Mouse (Mus musculus): Measurements from ENCODE around the gene Ctr9. TPM values are rescaled to one million over a fixed set of nuclear protein-coding genes. Genes with fewer than 3 reads are reported as not detected.

Ctr9 gene
- polyA plus RNA-seq, 1 experiment from 2014 or later = 33.8 TPM

DNA sequence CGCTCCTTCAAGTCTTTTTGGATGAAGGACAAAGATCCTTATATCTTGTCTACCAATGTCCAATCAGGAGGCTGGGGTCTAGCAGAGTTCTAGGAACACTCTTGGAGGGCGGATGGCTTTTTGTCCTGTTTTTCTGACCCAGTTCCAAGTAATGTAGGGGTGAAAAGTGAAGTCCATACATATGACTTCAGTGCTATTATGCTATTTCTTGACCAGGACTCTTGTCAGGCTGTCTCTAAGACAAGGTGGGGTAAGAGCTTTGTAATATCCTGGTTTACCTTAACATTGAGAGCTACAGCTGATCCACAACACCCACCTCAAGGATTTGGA, 41.4 kb downstream of the Ctr9 start:
- Histone ChIP-seq H3K27ac (ENCODE audit: low read length) (no peak overlapping the region), H3K9me3 (ENCODE audit: low read length) (no peaks in the 10 kb centered on the region), H3K4me1 (ENCODE audit: insufficient read depth, low read depth, low read length) (no peaks in the 10 kb centered on the region), H3K9ac (replicated peaks; ENCODE audit: low read depth) (no peak overlapping the region), H3K27me3 (replicated peaks; ENCODE audit: insufficient read depth, low read length) (no peaks in the 10 kb centered on the region), H3K4me2 (replicated peaks; ENCODE audit: low read depth, low read length) (no peak overlapping the region), H3K4me3 (ENCODE audit: low read depth, low read length) (no peak overlapping the region), H3K36me3 (ENCODE audit: insufficient read depth, low read length) (peaks cover 60% of the 10 kb centered on the region)
- TF ChIP-seq EP300 (IDR thresholded peaks at IDR 0.05) = no peak
- no peak for TF ChIP-seq CTCF (IDR thresholded peaks at IDR 0.05)
- no peak for ATAC-seq
- 94% methylated on average over 2 of the region's 2 CpGs for WGBS
- DNase-seq (ENCODE audit: low spot score) = no peak

DNA sequence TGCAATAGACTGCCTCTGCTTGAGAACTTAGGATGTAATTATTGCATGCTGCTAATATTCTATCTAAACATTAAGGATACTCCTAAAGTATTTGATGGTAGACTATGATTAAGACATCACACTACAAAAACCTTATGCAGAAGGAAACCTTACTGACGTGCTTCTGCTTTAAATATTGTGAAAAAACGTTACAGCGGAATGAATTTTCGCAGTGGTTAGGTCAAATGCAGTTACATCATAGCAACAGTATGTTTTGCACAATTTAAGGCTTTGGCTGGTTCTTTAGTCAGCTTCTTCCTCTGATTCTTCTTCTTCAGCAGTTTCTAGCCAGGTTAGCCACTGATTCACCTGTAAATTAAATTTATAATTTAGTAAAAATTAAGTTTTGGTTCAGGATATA, 43.7 kb downstream of the Ctr9 start:
- Histone ChIP-seq H3K9ac (replicated peaks; ENCODE audit: low read depth) (no peak overlapping the region), H3K36me3 (ENCODE audit: insufficient read depth, low read length) (peaks cover 80% of the 10 kb centered on the region), H3K4me2 (replicated peaks; ENCODE audit: low read depth, low read length) (no peak overlapping the region), H3K27ac (ENCODE audit: low read length) (no peak overlapping the region), H3K4me1 (ENCODE audit: insufficient read depth, low read depth, low read length) (no peaks in the 10 kb centered on the region), H3K4me3 (ENCODE audit: low read depth, low read length) (no peak overlapping the region), H3K27me3 (replicated peaks; ENCODE audit: insufficient read depth, low read length) (no peaks in the 10 kb centered on the region), H3K9me3 (ENCODE audit: low read length) (no peaks in the 10 kb centered on the region)
- 83% methylated on average over 4 of the region's 4 CpGs for WGBS
- DNase-seq (ENCODE audit: low spot score) (no peak), ATAC-seq (no peak)
- TF ChIP-seq EP300 (IDR thresholded peaks at IDR 0.05) (no peak), CTCF (IDR thresholded peaks at IDR 0.05) (no peak)

DNA sequence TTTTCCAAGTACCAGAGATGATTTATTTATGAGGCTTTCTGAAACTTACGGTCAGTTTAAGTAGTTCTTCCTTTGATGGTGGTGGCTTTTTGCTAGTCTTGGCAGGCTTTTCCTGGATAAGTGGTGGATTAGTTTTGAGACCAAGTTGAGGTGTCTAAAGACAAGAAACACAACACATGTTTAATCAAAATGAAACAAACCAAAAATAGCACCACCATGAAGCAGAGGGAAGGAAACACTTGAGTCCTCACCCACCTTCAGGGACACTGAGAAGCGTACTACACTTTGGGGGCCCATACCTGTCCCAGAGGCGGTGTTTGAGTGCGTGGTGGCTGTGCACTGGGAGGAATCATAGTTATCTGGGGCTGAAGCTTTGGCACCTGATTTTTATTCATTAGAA, 46.5 kb downstream of the Ctr9 start:
- Histone ChIP-seq H3K9me3 (ENCODE audit: low read length) (no peaks in the 10 kb centered on the region), H3K4me3 (ENCODE audit: low read depth, low read length) (no peak overlapping the region), H3K27ac (ENCODE audit: low read length) (no peak overlapping the region), H3K27me3 (replicated peaks; ENCODE audit: insufficient read depth, low read length) (no peaks in the 10 kb centered on the region), H3K4me1 (ENCODE audit: insufficient read depth, low read depth, low read length) (no peaks in the 10 kb centered on the region; the same call in 1 of the 2 replicates), H3K36me3 (ENCODE audit: insufficient read depth, low read length) (peaks cover 86% of the 10 kb centered on the region), H3K9ac (replicated peaks; ENCODE audit: low read depth) (no peak overlapping the region), H3K4me2 (replicated peaks; ENCODE audit: low read depth, low read length) (no peak overlapping the region)
- DNase-seq (ENCODE audit: low spot score) = no peak
- no peak for ATAC-seq
- 82% methylated on average over 4 of the region's 4 CpGs for WGBS
- TF ChIP-seq CTCF (IDR thresholded peaks at IDR 0.05) = no peak
- TF ChIP-seq EP300 (IDR thresholded peaks at IDR 0.05) = no peak

DNA sequence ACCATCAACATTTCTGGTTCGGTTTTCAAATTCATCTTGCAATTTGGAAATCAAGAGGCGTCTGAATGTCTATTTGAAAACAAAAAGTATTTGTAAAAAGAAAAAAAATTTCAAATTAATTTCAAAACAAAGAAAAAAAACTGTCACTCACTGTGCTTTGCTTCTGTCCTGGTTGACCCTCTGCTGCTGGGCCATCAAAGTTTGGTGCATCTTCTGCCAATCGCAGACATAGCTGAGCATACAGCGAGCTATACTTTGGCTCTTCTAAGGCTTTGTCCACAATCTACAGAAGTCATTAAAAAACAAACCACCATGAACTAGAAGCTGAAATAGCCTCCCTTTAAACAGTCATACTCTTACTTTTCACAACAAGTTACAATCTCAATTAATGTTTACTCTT, 49.5 kb downstream of the Ctr9 start:
- no peak for DNase-seq (ENCODE audit: low spot score)
- Histone ChIP-seq H3K4me2 (replicated peaks; ENCODE audit: low read depth, low read length) (no peak overlapping the region), H3K27me3 (replicated peaks; ENCODE audit: insufficient read depth, low read length) (no peaks in the 10 kb centered on the region), H3K27ac (ENCODE audit: low read length) (no peak overlapping the region), H3K36me3 (ENCODE audit: insufficient read depth, low read length) (peaks cover 67% of the 10 kb centered on the region), H3K4me3 (ENCODE audit: low read depth, low read length) (no peak overlapping the region), H3K9me3 (ENCODE audit: low read length) (no peaks in the 10 kb centered on the region), H3K4me1 (ENCODE audit: insufficient read depth, low read depth, low read length) (no peaks in the 10 kb centered on the region; the same call in 1 of the 2 replicates), H3K9ac (replicated peaks; ENCODE audit: low read depth) (no peak overlapping the region)
- TF ChIP-seq CTCF (IDR thresholded peaks at IDR 0.05) (no peak), EP300 (IDR thresholded peaks at IDR 0.05) (no peak)
- 90% methylated on average over 4 of the region's 4 CpGs for WGBS
- ATAC-seq = no peak

DNA sequence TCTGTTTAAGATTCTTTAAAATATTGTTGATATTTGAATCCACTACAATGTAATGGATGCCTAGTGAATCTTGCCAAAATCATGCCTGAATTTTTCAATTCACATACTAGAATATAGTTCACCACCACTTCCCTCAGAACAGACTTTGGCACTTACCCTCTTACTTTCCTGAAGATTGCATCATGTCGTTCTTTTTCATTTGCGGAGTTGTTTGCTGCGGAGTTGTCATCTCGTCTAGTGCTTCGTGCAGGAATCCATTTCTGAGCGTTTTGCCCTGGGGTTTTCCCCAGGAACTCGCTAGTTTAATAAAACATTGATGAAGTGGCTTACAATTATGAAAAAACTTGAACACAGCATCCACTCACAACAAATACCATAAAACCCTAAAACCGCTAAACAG, 51.3 kb downstream of the Ctr9 start:
- no peak overlapping the region for H3K4me3 ChIP-seq (ENCODE audit: low read depth, low read length)
- WGBS = 44% methylated on average over 8 of the region's 8 CpGs

DNA sequence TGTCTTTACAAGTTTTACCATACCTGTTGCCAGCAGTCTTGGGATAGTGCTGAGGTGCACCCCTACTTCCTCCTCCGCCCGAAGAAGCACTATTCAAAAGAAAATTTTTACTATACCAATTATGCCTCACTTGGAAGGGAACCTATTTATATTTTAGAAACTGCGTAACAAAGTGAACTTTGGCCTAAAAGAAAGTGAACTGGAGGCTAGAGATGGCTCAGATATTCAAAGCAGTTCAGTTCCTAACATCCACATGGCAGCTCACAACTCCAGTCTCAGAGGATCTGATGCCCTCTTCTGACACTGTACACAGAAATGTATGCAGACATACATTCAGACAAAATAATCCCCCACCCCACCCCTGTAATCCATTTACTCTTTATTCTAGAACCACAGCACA, 52.1 kb downstream of the Ctr9 start:
- no peak for TF ChIP-seq CTCF (IDR thresholded peaks at IDR 0.05)
- no peak for TF ChIP-seq EP300 (IDR thresholded peaks at IDR 0.05)
- H3K4me1 ChIP-seq (ENCODE audit: insufficient read depth, low read depth, low read length) = no peaks in the 10 kb centered on the region; the same call in 1 of the 2 replicates
- H3K36me3 ChIP-seq (ENCODE audit: insufficient read depth, low read length) = peaks cover 46% of the 10 kb centered on the region
- peak overlapping the region; percentile 49 for H3K4me2 ChIP-seq (replicated peaks; ENCODE audit: low read depth, low read length)
- no peaks in the 10 kb centered on the region for H3K9me3 ChIP-seq (ENCODE audit: low read length)
- no peak for ATAC-seq
- H3K27me3 ChIP-seq (replicated peaks; ENCODE audit: insufficient read depth, low read length) = no peaks in the 10 kb centered on the region
- no peak for DNase-seq (ENCODE audit: low spot score)
- H3K27ac ChIP-seq (ENCODE audit: low read length) = no peak overlapping the region
- H3K4me3 ChIP-seq (ENCODE audit: low read depth, low read length) = peak overlapping the region; percentile 84
- WGBS = 73% methylated on average over 3 of the region's 3 CpGs
- peak overlapping the region; percentile 93; the same call in 1 of the 2 replicates for H3K9ac ChIP-seq (replicated peaks; ENCODE audit: low read depth)

More for the DNA sequence above, 51.3 kb downstream of the Ctr9 start:
- H3K36me3 ChIP-seq (ENCODE audit: insufficient read depth, low read length) = peaks cover 51% of the 10 kb centered on the region
- no peaks in the 10 kb centered on the region for H3K9me3 ChIP-seq (ENCODE audit: low read length)
- TF ChIP-seq EP300 (IDR thresholded peaks at IDR 0.05) (no peak), CTCF (IDR thresholded peaks at IDR 0.05) (no peak)
- H3K27me3 ChIP-seq (replicated peaks; ENCODE audit: insufficient read depth, low read length) = no peaks in the 10 kb centered on the region
- ATAC-seq = no peak
- no peak overlapping the region for H3K9ac ChIP-seq (replicated peaks; ENCODE audit: low read depth)
- H3K4me1 ChIP-seq (ENCODE audit: insufficient read depth, low read depth, low read length) = no peaks in the 10 kb centered on the region; the same call in 1 of the 2 replicates
- H3K4me2 ChIP-seq (replicated peaks; ENCODE audit: low read depth, low read length) = 0 out of 2 replicates have a peak overlapping the region, but pooled peaks have one; percentile 17
- DNase-seq (ENCODE audit: low spot score) = peak; percentile 52
- H3K27ac ChIP-seq (ENCODE audit: low read length) = no peak overlapping the region

All from lung, postnatal 0 days (tissue).